21 mouse cellular contexts compared by ENCODE assay signal in genomic region chr8:91571978-91572377, GRCm38 (mm10).
"Had no signal": no experiment of that assay in that cellular context is flagged by ENCODE, and none has a peak within 500 bp of the region (broad histone marks: within the 10 kb centered on the region; RNA-seq: fewer than 3 reads in every experiment).

No protein-coding gene starts in this region.

- H3K27me3 ChIP-seq: liver, embryonic 12.5 days; liver, embryonic 15.5 days; lung, embryonic 15.5 days; megakaryocyte, embryonic 14.5 days; neural tube, embryonic 12.5 days had no signal

- H3K9ac ChIP-seq: limb, embryonic 13.5 days; liver, embryonic 12.5 days; liver, embryonic 15.5 days; lung, embryonic 15.5 days; neural tube, embryonic 12.5 days; neural tube, embryonic 15.5 days had no signal

- H3K36me3 ChIP-seq: limb, embryonic 10.5 days; limb, embryonic 13.5 days; liver, embryonic 12.5 days; liver, embryonic 15.5 days; lung, embryonic 15.5 days; neural tube, embryonic 12.5 days; neural tube, embryonic 15.5 days had no signal

- H3K4me2 ChIP-seq: liver, embryonic 12.5 days; liver, embryonic 15.5 days; lung, embryonic 15.5 days; midbrain, embryonic 11.5 days; neural tube, embryonic 12.5 days; neural tube, embryonic 15.5 days had no signal

- H3K4me3 ChIP-seq: limb, embryonic 10.5 days; limb, embryonic 13.5 days; liver, embryonic 12.5 days; liver, embryonic 15.5 days; lung, embryonic 15.5 days; megakaryocyte, embryonic 14.5 days; neural tube, embryonic 12.5 days; neural tube, embryonic 15.5 days had no signal

- ATAC-seq: liver, embryonic 12.5 days had no signal

- DNase-seq: layer of hippocampus, adult 9-11 months; liver; lung, postnatal 10 days; lung, postnatal 36 days; midbrain, embryonic 14.5 days; right cerebral cortex, adult 18-20 months; right cerebral cortex, postnatal 14 days; right cerebral cortex, postnatal 4 days; thymus, adult 2 months; thymus, postnatal 14 days; thymus, postnatal 4 days had no signal

- H3K9me3 ChIP-seq: limb, embryonic 10.5 days; limb, embryonic 13.5 days; liver, embryonic 12.5 days; liver, embryonic 15.5 days; lung, embryonic 15.5 days; neural tube, embryonic 12.5 days; neural tube, embryonic 15.5 days had no signal

- H3K27ac ChIP-seq: limb, embryonic 10.5 days; limb, embryonic 13.5 days; liver, embryonic 12.5 days; liver, embryonic 15.5 days; lung, embryonic 15.5 days; neural tube, embryonic 12.5 days; neural tube, embryonic 15.5 days; stomach, postnatal 0 days had no signal
